Mouse (Mus musculus) adipocyte (in vitro differentiated cells): Measurements from ENCODE around the gene Col15a1.
A peak's percentile ranks its signal among the peaks of the same experiment; 100 is the strongest.

Source experiments
- DNase-seq: peaks from one replicate; pipeline ENCODE4 v3.0.0-alpha.2; 2016; ENCODE audit warnings: low spot score

Gene Col15a1

DNA sequence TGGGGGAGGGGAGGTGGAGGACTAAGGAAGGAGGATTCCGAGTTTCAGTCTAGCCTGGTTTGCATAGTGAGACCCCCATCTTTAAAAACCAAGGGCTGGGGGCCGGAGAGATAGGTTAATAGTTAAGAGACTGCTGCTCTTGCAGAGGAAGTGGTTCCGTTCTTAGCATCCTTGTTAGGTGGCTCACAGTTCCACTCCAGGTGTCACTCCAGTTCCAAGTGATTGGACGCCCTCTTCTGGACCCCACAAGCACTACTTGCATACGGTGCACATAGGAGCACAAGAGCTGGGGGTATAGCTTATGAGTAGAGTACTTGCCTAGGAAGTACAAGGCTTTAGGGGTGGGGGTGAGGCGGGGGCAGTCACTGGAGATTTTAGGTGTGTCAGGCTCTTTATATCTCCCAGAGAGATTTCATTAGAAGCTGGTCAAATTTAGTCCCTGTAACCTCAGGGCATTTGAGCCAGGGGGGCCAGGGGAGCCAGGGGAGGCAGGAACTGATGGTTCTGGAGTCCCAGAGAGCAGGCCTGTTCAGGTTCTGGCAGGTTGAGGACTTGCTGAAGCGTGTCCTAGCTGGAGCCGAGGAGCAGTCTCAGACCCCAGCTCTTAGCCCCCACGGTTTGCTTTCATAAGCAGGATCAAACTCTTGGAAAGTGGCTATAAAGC lies 143.6 kb downstream of the Col15a1 start:
- no peak for DNase-seq

DNA sequence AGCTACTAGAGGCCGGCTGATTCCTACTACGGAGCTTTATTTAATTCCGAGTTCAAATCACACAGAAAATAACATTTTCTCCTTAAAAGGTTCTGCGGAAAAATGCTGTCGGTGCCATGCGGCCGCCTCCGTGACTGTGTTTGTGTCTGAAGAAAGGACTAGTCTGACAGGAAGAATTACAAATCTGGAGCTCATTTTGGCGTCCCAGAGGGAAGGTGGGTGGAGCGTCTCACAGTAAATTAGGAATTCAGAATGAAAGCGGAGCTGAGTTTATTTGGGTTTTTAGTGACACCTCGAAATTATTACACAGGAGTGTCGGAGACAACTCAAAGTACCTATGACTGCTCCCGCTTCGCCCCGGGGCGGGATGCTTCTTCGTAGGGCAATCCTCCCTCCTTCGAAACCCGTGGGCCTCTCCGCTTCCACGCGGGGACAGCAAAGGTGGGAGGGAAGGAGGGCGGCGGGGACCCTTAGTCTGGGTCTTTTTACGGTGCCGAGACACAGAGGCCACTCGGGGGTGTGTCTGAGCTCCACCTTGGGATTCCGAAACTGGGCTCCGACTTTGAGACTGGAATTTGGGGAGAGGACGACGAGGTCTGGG lies 144.2 kb downstream of the Col15a1 start:
- DNase-seq, result peak; percentile 60

DNA sequence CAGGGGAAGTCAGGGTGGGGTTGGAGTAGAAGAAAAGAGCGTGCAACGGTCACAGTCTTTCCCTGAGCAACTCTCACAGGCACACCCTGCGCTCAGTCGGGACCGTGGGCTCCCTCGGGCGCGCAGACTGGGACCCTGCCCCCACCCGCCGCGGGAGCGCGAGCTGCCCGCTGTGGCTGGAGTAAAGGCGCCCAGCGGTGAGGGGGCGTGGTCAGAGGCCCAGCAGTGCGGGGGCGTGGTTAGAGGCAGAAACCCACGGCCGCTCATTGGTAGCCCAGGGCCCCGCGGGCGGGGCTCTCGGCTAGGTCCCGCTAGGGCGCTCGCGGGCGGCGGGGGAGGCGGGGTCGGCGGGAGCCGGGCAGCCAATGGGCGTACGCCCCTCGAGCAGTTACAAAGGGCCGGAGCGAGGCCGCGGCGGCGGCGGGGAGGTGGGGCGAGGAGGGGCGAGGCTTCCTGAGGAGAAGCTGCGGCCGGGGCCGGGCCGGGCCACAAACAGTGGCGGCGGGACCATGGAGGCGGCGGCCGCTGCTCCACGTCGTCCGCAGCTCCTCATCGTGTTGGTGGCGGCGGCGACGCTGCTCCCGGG lies 144.9 kb downstream of the Col15a1 start, which contains the start of gene Tgfbr1:
TSS of gene Tgfbr1 (plus strand) at position 420 of the 586 bp plus-strand sequence.
- DNase-seq, result peak; percentile 96

DNA sequence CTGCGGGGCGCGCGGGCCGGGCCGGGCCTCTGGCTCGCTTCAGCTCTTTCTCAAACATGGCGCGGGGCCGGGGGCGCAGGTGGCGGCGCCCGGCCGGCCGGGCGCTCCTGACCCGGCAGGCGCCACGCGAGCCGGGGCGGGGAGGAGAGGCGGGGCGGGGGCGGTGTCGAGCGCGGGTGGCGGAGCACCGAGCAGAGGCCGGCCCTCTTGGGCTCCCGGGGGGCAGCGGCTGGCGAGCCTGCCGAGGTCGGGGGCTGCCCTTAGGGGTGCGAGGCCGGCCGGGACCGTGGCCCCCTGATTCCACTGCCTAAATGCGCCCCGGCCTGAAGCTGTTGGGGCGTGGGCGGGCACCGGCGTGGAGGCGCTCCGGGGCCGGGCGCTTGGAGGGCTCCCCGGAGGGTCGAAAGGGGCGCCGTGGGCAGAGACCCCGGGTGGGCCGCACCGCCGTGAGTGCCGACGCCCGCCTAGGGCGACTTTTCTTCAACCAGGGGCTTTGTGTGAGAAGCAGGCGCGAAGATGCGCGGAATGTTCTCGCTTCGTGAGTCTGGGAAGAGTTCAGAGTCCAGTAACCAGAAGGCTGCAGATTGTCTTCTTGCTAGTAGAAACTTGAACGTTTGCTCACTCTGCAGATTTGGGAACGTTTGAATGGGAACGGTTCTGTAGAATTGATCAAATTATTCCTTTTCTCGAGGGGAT lies 145.6 kb downstream of the Col15a1 start:
- peak; percentile 41 for DNase-seq

DNA sequence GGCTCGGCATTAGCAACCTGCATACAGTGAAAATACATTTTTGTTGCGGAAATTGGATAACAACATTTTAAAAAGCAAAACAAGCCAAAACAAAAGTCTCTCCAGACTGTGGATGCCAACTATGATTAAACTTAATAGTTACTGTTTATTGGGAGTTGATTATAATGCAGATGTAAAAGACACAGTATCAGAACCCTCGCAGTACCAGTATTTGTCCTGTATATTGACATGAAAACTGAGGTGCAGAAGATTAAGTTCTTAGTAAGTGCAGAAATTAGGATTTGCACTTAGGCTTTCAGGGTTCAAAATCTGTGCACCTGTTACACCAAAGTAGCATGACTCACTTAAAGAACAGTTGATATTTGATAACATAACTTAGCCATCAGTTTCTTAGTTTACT lies 146.3 kb downstream of the Col15a1 start:
- no peak for DNase-seq

DNA sequence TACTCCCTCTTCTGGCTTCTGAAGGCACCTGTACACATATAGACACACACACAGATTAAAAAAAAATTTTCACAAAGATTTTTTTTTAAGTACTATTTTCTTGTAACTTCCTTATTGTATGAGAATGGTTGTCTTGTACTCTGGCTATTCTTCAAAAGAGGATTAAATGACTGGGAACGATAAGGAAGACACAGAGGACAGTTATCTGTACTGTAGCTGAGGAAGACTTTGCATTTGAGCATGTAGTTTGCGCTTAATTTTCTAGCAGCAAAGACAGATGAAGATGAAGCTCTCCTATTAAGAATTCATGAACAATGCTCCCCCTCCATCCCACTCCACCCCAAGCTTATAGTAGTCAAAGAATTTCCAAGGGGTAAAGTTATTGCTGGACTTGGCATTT lies 154.7 kb downstream of the Col15a1 start:
- DNase-seq, result no peak
